Mouse (Mus musculus): ENCODE measurements around the gene Epc2.
A peak's percentile ranks its signal among the peaks of the same experiment; 100 is the strongest.

DNA sequence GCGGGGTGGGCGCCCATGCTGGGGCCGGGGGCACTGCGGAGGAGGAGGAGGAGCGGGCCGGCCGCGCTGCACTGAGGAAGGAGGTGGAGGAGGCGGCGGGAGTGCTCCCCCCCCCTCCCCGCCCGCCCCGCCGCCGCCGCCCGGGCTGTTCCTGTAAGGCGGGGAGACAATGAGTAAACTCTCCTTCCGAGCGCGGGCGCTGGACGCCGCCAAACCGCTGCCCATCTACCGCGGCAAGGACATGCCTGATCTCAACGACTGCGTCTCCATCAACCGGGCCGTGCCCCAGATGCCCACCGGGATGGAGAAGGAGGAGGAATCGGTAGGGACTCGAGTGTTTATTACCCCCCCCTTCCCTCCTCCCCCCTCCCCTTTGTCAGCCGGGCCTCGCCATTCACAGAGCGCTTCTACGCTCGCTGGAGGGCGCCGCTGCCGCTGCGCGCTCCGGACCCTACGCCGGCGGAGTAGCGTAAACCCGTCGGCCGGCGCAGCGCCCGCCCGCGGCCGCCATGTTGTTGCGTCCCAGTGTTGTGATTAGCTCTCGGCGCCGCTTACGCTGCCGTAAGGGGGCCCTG lies 438 bp downstream of the Epc2 start:
- TF ChIP-seq CTCF (IDR thresholded peaks at IDR 0.05; ENCODE audit: low read depth) (peak; percentile 38), EP300 (IDR thresholded peaks at IDR 0.05; ENCODE audit: low read depth) (no peak)
